Mouse (Mus musculus) embryonic facial prominence, embryonic 14.5 days (tissue): ENCODE data around the gene Pdzd9. TPM values are rescaled to one million over a fixed set of nuclear protein-coding genes. Genes with fewer than 3 reads are reported as not detected.
"Not testable (repeated sequence)": the region's sequence is repeated elsewhere in the genome, so short reads cannot be mapped to it uniquely, and the experiment has no call there.

ENCODE experiments used
- ATAC-seq: fragments of 200-750 bp; cut with Nextera tagmentation; 2 replicates; pipeline ENCODE4 v1.8.0; 2017; ENCODE audit warnings: low read depth, moderate number of reproducible peaks, moderate TSS enrichment
- DNase-seq: peaks from one replicate; pipeline ENCODE4 v3.0.0-alpha.2; 2015; ENCODE audit warnings: low spot score
- H3K27ac ChIP-seq: fragments of 300-500 bp; sonication (generic); replicated peaks from 2 replicates; pipeline ENCODE4 v1.5.1; 2014; ENCODE audit warnings: low read depth, mild to moderate bottlenecking, low read length, moderate library complexity
- H3K27me3 ChIP-seq: fragments of 300-500 bp; sonication (generic); replicated peaks from 2 replicates; pipeline ENCODE4 v1.6.1; 2014; ENCODE audit warnings: low read length; ENCODE audit not compliant: control insufficient read depth, insufficient read depth
- H3K36me3 ChIP-seq: fragments of 300-500 bp; sonication (generic); 2 replicates; pipeline ENCODE4 v1.6.1; 2014; ENCODE audit warnings: low read length, mixed read lengths; ENCODE audit not compliant: control insufficient read depth, insufficient read depth
- H3K4me1 ChIP-seq: fragments of 300-500 bp; sonication (generic); 2 replicates; pipeline ENCODE4 v1.6.1; 2014; ENCODE audit warnings: antibody characterized with exemption, low read length; ENCODE audit not compliant: control insufficient read depth, insufficient read depth
- H3K4me2 ChIP-seq: fragments of 300-500 bp; sonication (generic); 2 replicates; pipeline ENCODE4 v1.6.1; 2014; ENCODE audit warnings: low read depth, mild to moderate bottlenecking, low read length, moderate library complexity, mixed read lengths
- H3K4me3 ChIP-seq: fragments of 300-500 bp; sonication (generic); 2 replicates; pipeline ENCODE4 v1.5.1; 2014; ENCODE audit warnings: low read depth, mild to moderate bottlenecking, low read length
- H3K9ac ChIP-seq: fragments of 300-500 bp; sonication (generic); 2 replicates; pipeline ENCODE4 v1.6.1; 2014; ENCODE audit warnings: low read depth, mild to moderate bottlenecking, low read length, moderate library complexity, mixed read lengths
- H3K9me3 ChIP-seq: fragments of 300-500 bp; sonication (generic); 2 replicates; pipeline ENCODE4 v1.6.1; 2016; ENCODE audit warnings: low read length; ENCODE audit not compliant: control insufficient read depth
- WGBS: fragments of 180-500 bp; shearing (Covaris S2); extraction: QIAGEN DNeasy Blood & Tissue Kit; methylation state at CpG from one replicate; pipeline ENCODE4 v1.1.7; 2014; 5-methylcytosine and 5-hydroxymethylcytosine counted together
- polyA plus RNA-seq: library from polyadenylated mRNA; unstranded; fragments of >200 nt; fragmentation: Nextera tagmentation; extraction: Ambion mirVana; gene quantifications from 2 replicates; pipeline ENCODE4 v1.2.1, GENCODE M21; 2014

The Pdzd9 gene
- polyA plus RNA-seq: 0.42 and 0.61 TPM in 2 replicates

DNA sequence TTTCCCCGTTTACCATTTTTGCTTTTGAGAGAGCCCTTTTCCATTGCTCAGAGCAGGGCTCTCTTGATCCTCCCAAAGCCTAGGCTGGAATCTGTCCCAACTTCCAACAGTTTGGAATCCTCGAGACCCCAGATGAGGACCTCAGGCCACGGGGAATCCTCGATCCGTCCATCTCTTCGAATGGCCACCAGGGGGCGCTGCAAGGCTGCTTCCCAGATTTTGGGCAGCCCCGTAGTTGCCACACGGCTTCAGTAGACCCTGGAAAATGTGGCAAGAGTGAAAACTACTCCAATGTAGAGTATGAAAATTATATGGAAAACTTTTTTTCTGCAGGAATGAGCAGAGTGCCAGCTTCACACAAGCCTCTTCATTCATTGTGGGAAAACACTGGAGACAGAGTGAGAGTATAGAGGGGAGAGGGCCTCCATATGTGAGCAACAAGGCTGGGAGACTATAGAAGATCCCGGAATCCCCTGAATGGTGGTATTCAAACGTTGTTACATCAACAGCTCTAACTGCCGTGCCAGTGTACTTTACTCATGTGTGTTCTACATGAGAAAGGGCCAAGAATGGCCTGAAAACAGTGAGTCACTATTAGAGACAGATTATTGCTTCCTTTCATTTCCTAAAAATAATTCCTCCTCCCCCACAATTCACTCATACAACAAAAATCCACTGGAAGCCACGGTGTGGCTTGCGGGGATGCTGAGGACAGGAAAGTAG is at the start of gene Pdzd9:
Gene Pdzd9, minus strand, starts transcription at position 191 of the 723 bp plus-strand sequence.
- H3K4me2 ChIP-seq: no peak within 1 kb of the TSS
- peak; percentile 82 for ATAC-seq

GRCm38 (mm10) chr7:120717261-120717660 is 47.1 kb upstream of the Pdzd9 start:
- Histone ChIP-seq H3K36me3 (no peaks in the 10 kb centered on the region), H3K9ac (no peak overlapping the region), H3K4me2 (no peak overlapping the region), H3K27me3 (no peaks in the 10 kb centered on the region), H3K4me3 (no peak overlapping the region), H3K27ac (no peak overlapping the region), H3K9me3 (no peaks in the 10 kb centered on the region), H3K4me1 (no peaks in the 10 kb centered on the region)
- 43% methylated on average over 2 of the region's 2 CpGs for WGBS
- DNase-seq (no peak), ATAC-seq (no peak)

More for the DNA sequence above, at the start of gene Pdzd9:
- Histone ChIP-seq H3K4me1 (no peaks in the 10 kb centered on the region), H3K27me3 (no peaks in the 10 kb centered on the region), H3K4me3 (no peak within 1 kb of the TSS), H3K36me3 (no peaks in the 10 kb centered on the region), H3K27ac (0 out of 2 replicates have a peak within 1 kb of the TSS, but pooled peaks have one; percentile 2), H3K9me3 (no peaks in the 10 kb centered on the region), H3K9ac (no peak within 1 kb of the TSS)
- 20% methylated on average over 14 of the region's 14 CpGs for WGBS
- DNase-seq: peak; percentile 74

DNA sequence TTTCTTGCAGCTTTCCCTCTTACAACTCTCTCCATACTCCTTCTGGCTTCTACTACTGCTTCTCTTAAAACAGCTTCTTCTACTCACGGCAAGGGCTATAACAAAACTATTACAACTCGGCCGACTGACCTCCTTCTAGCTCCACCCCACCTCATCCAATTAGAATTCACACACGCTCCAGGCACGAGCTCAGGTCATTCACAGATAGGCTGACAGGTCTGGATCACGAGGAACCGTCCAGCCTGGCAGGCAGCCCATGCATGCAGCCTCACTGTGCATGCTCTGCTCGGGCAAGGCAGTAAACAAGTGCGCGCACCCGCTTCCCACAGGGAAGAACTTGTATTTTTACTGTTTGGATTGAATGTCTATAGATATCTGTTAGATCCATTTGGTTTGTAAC is 43.8 kb upstream of the Pdzd9 start:
- H3K9ac ChIP-seq, H3K36me3 ChIP-seq: not testable (repeated sequence)
- 93% methylated on average over 11 of the region's 11 CpGs for WGBS

DNA sequence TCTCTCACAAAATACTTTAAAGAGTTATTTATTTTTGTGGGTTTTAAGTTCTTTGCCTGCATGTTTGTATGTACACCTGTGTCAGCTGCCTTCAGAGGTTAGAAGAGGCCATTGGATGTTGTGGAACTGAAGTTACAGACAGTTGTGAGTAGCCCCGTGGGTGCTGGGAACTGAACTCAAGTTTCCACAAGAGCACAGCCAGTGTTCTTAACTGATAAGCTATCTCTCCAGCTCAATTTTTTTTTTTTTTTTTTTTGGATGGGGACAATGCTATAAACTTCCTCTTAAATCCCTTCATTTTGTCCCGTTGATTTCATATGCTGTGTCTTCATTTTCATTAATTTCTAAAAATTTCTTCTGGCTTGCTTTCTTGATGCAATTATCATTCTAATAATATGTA is 43.1 kb upstream of the Pdzd9 start:
- Histone ChIP-seq H3K4me1 (no peaks in the 10 kb centered on the region), H3K27ac (no peak overlapping the region), H3K27me3 (no peaks in the 10 kb centered on the region), H3K9me3 (no peaks in the 10 kb centered on the region), H3K4me3 (no peak overlapping the region), H3K36me3 (no peaks in the 10 kb centered on the region), H3K4me2 (no peak overlapping the region), H3K9ac (no peak overlapping the region)
- no peak for ATAC-seq
- DNase-seq: no peak
- 95% methylated on average over 2 of the region's 2 CpGs for WGBS

More for the DNA sequence above, 43.8 kb upstream of the Pdzd9 start:
- ATAC-seq, H3K27ac ChIP-seq, H3K4me1 ChIP-seq, H3K9me3 ChIP-seq, H3K4me3 ChIP-seq, H3K27me3 ChIP-seq, H3K4me2 ChIP-seq, DNase-seq: not testable (repeated sequence)

DNA sequence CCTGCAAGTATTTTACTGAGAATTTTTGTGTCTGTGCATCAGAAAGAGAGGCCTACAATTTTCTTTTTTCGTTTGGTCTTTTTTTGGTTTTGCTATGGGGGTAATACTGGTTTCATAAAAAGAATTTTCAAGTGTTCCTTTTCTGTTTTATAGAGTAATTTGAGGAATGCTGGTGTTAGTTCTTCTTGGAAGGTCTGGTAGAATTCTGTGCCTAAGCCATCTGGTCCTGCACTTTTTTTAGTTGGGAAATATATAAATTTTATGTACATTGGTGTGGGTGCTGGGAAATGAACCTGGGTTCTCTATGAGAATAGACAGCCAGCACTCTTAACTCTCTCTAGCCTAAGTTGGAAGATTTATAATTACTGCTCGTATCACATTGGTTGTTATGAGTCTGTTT is 41.9 kb upstream of the Pdzd9 start:
- H3K4me2 ChIP-seq: no peak overlapping the region
- no peak for ATAC-seq
- no peaks in the 10 kb centered on the region for H3K4me1 ChIP-seq
- no peaks in the 10 kb centered on the region for H3K9me3 ChIP-seq
- no peak overlapping the region for H3K4me3 ChIP-seq
- no peak overlapping the region for H3K9ac ChIP-seq
- no peaks in the 10 kb centered on the region for H3K36me3 ChIP-seq
- no peak overlapping the region for H3K27ac ChIP-seq
- DNase-seq: no peak
- WGBS: 96% methylated on average over 2 of the region's 2 CpGs
- H3K27me3 ChIP-seq: no peaks in the 10 kb centered on the region

DNA sequence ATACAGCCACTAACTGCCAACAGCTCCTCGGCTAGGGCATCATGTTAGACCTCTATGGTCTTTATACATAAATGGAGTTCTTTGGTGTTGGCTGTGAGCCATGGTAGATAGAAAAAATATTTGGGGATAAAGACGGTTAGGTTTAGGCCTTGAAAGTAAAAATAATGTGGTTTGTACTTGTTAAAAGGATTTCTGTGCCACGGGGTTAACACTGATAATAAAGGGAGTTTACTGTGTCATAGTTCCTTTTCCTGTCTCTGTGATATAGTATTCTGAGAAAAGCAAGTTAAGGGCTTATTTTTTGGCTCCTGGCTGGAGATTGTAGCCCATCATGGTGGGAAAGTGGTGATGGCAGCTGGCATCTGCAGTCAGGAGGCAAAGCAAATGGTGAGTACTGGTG is 33.7 kb upstream of the Pdzd9 start:
- H3K36me3 ChIP-seq: no peaks in the 10 kb centered on the region
- ATAC-seq (no peak), DNase-seq (no peak)
- no peaks in the 10 kb centered on the region for H3K27me3 ChIP-seq
- H3K27ac ChIP-seq: no peak overlapping the region
- 73% methylated on average over 3 of the region's 3 CpGs for WGBS
- H3K4me3 ChIP-seq: no peak overlapping the region
- no peaks in the 10 kb centered on the region for H3K9me3 ChIP-seq
- no peaks in the 10 kb centered on the region for H3K4me1 ChIP-seq
- H3K9ac ChIP-seq: no peak overlapping the region
- H3K4me2 ChIP-seq: no peak overlapping the region

- Histone ChIP-seq H3K9me3 (no peaks in the 10 kb centered on the region), H3K27ac (no peak overlapping the region), H3K4me1 (no peaks in the 10 kb centered on the region), H3K36me3 (no peaks in the 10 kb centered on the region), H3K4me3 (no peak overlapping the region), H3K27me3 (no peaks in the 10 kb centered on the region), H3K9ac (no peak overlapping the region), H3K4me2 (no peak overlapping the region)
- 90% methylated on average over 6 of the region's 6 CpGs for WGBS
- ATAC-seq: no peak
- no peak for DNase-seq
These were observed 29.4 kb upstream of the Pdzd9 start for GRCm38 (mm10) chr7:120699586-120699985.

DNA sequence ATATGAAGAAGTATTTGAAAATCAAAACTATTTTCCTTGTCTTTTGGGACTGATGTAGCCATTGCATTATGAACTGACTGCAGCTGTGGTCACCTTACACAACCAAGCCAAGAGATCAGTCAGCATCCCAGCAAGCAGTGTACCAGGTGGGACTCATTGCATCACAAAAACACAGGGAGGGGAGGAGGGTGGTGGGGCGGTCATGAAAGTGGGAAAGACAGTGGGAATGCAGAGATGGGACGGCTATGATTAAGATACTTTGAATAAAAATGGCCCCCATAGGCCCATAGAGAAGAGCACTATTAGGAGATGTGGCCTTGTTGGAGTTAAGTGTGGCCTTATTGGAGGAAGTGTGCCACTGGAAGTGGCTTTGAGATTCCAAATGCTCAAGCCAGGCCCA is 26.2 kb upstream of the Pdzd9 start:
- DNase-seq: no peak
- Histone ChIP-seq H3K36me3 (0 out of 2 replicates have a peak, but pooled peaks cover 6% of the 10 kb centered on the region), H3K27me3 (no peaks in the 10 kb centered on the region), H3K9ac (no peak overlapping the region), H3K4me1 (no peaks in the 10 kb centered on the region), H3K27ac (no peak overlapping the region), H3K9me3 (no peaks in the 10 kb centered on the region), H3K4me3 (no peak overlapping the region), H3K4me2 (no peak overlapping the region)
- ATAC-seq: no peak
- WGBS: 84% methylated on average over 2 of the region's 2 CpGs

DNA sequence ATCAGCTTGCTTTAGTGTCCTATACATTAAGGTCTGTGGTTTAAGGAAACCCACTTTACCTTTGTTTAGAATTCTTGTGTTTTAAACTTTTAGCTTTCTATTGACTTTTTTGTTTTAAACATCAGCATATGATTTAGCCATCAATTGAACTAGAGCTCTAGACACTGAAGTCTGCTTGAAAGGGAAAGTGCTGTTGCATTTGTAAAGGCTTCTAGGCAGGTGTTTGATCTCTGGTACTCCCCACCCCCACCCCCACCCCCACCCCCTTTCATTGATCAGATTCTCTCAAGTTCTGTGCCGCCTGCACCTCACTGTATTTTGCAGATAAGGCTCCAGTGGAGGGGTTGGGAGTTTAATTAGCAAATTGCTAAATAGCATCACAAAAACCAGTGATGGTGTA is 25.5 kb upstream of the Pdzd9 start:
- WGBS: 88% methylated on average over 1 of the region's 1 CpGs
- H3K4me2 ChIP-seq: no peak overlapping the region
- no peaks in the 10 kb centered on the region for H3K4me1 ChIP-seq
- H3K36me3 ChIP-seq: peaks cover 12% of the 10 kb centered on the region; the same call in 1 of the 2 replicates
- no peak overlapping the region for H3K27ac ChIP-seq
- H3K27me3 ChIP-seq: no peaks in the 10 kb centered on the region
- ATAC-seq (no peak), DNase-seq (no peak)
- no peak overlapping the region for H3K4me3 ChIP-seq
- no peaks in the 10 kb centered on the region for H3K9me3 ChIP-seq
- H3K9ac ChIP-seq: no peak overlapping the region
